Mouse (Mus musculus): ENCODE data around the gene Pdzd11. TPM values are rescaled to one million over a fixed set of nuclear protein-coding genes. Genes with fewer than 3 reads are reported as not detected.

Gene Pdzd11
- 80.6 and 88.0 TPM in 2 replicates for polyA plus RNA-seq (2014; fragmentation: Nextera tagmentation; extraction: Ambion mirVana)

DNA sequence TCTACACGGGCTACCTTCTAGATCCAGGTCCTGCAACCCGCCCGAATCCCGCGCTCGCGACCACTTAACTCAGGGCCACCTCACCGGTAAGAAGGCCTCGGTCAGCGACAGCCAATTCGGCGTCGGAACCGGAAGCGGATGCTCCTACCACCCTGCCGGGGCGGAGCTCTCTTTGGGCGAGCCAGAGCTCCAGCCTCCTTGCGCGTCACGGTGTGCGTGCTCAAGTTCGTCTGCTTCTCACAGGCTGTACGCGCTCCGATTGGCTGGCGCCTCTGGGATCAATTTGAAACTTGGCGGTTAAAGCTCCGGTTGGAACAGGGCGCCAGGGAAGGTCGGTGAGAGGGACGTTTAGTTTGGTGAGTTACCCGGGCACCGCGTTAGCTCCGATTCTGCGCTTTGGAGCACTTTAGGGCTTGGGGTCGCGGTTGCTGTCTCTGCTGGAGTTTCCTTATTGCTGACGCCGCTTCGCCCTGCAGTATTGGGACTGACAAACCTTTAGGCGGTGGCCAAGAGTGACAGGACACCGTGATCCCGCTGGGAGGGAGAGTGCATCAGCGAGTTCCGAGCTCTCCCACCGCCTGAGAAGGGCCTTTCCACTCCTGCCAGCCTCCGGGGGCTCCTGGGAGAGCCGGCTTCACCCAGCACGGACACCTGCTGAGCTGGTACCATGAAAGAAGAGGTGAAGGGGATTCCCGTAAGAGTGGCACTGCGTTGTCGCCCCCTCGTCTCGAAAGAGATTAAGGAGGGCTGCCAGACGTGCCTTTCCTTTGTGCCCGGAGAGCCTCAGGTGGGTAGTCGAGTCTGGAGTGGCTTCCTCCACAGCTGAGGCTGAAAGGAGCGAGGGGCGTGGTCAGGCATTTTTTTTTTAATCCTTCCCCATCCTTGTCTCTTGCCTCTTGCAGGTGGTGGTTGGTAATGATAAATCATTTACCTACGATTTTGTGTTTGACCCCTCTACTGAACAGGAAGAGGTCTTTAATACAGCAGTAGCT lies at the start of gene Pdzd11:
TSS of gene Pdzd11 (minus strand) at position 767 of the 992 bp plus-strand sequence.
- DNase-seq (ENCODE audit: low spot score) (peak; percentile 80), ATAC-seq (replicated peaks; ENCODE audit: low FRiP score, low TSS enrichment, low read depth) (peak; percentile 99)
- H3K4me2 ChIP-seq (ENCODE audit: low read length): peak within 1 kb of the TSS; percentile 51
- no peaks in the 10 kb centered on the region for H3K27me3 ChIP-seq (replicated peaks; ENCODE audit: control insufficient read depth, insufficient read depth, low read length)
- H3K9ac ChIP-seq (ENCODE audit: low read length): peak within 1 kb of the TSS; percentile 67
- H3K4me1 ChIP-seq (replicated peaks; ENCODE audit: control insufficient read depth, insufficient read depth, low read length): no peaks in the 10 kb centered on the region
- H3K4me3 ChIP-seq (ENCODE audit: low read depth, low read length): peak within 1 kb of the TSS; percentile 56
- H3K36me3 ChIP-seq (ENCODE audit: control insufficient read depth, insufficient read depth, low read length): peaks cover 14% of the 10 kb centered on the region; the same call in 1 of the 2 replicates
- no peaks in the 10 kb centered on the region for H3K9me3 ChIP-seq (ENCODE audit: control insufficient read depth, low read length)
- peak within 1 kb of the TSS; percentile 65 for H3K27ac ChIP-seq (ENCODE audit: low read depth)
- 15% methylated on average over 62 of the region's 62 CpGs for WGBS

DNA sequence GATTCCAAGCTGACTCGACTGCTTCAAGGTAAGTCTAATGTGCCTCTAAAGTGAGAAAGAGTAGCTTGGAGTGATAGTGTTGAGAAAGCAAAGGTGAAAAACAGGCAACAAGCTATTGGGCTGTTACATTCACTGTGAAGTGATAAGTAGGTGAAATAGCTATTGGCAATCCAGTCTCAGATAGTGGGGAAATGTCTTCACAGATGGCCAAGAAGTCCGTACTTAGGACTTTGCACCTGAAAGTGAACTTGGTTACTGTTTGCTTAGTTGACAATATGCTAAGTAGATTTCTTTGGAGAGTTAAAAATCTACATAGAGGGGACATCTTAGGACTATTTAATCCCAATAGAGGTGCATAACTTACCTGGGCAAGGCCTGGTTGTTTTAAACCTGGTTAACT lies 38.5 kb upstream of the Pdzd11 start:
- no peak for ATAC-seq (replicated peaks; ENCODE audit: low FRiP score, low TSS enrichment, low read depth)
- WGBS: 81% methylated on average over 2 of the region's 2 CpGs
- Histone ChIP-seq H3K9ac (ENCODE audit: low read length) (no peak overlapping the region), H3K27ac (ENCODE audit: low read depth) (no peak overlapping the region), H3K9me3 (ENCODE audit: control insufficient read depth, low read length) (no peaks in the 10 kb centered on the region), H3K36me3 (ENCODE audit: control insufficient read depth, insufficient read depth, low read length) (peaks cover 10% of the 10 kb centered on the region), H3K4me3 (ENCODE audit: low read depth, low read length) (no peak overlapping the region), H3K4me2 (ENCODE audit: low read length) (no peak overlapping the region), H3K27me3 (replicated peaks; ENCODE audit: control insufficient read depth, insufficient read depth, low read length) (no peaks in the 10 kb centered on the region), H3K4me1 (replicated peaks; ENCODE audit: control insufficient read depth, insufficient read depth, low read length) (no peaks in the 10 kb centered on the region)
- DNase-seq (ENCODE audit: low spot score): no peak

DNA sequence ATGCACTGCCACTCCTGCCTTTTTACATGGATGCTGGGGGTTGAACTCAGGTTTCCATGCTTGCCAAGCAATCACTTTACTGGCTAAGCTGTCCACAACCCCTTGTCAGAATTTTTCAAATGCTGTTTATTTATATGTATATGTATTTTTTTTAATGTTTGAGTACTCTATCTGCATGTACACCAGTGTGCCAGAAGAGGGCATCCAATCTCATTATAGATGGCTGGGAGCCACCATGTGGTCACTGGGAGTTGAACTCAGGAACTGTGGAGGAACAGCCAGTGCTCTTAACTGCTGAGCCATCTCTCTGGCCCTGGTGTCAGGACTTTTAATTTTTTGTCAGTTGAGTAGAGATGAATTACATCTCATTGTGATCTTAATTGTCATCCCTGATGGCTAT lies 26.5 kb upstream of the Pdzd11 start:
- DNase-seq (ENCODE audit: low spot score) (no peak), ATAC-seq (replicated peaks; ENCODE audit: low FRiP score, low TSS enrichment, low read depth) (no peak)
- no peaks in the 10 kb centered on the region for H3K9me3 ChIP-seq (ENCODE audit: control insufficient read depth, low read length)
- 0 out of 2 replicates have a peak, but pooled peaks cover 4% of the 10 kb centered on the region for H3K36me3 ChIP-seq (ENCODE audit: control insufficient read depth, insufficient read depth, low read length)
- no peak overlapping the region for H3K4me2 ChIP-seq (ENCODE audit: low read length)
- H3K4me1 ChIP-seq (replicated peaks; ENCODE audit: control insufficient read depth, insufficient read depth, low read length): no peaks in the 10 kb centered on the region
- no peak overlapping the region for H3K4me3 ChIP-seq (ENCODE audit: low read depth, low read length)
- H3K27me3 ChIP-seq (replicated peaks; ENCODE audit: control insufficient read depth, insufficient read depth, low read length): no peaks in the 10 kb centered on the region
- H3K27ac ChIP-seq (ENCODE audit: low read depth): no peak overlapping the region
- no peak overlapping the region for H3K9ac ChIP-seq (ENCODE audit: low read length)

DNA sequence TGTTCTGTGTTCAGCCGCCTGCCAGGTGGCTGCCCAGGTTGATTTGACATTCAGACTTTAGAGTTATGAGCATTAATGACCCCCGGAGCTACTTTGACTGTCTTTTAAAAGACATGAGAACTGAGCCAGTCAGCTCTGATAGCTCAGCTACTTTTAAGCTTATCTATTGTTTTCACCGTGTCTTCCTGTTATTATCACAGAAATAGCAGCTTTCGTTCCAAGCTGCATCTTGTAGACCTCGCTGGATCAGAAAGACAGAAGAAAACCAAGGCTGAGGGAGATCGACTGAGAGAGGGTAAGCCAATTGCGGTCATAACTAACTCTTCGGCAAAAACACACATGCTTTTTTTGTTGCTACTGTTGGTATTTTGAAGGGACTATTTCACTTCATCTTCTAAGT lies 12.1 kb upstream of the Pdzd11 start:
- DNase-seq (ENCODE audit: low spot score): no peak
- no peaks in the 10 kb centered on the region for H3K9me3 ChIP-seq (ENCODE audit: control insufficient read depth, low read length)
- peaks cover 33% of the 10 kb centered on the region; the same call in 1 of the 2 replicates for H3K36me3 ChIP-seq (ENCODE audit: control insufficient read depth, insufficient read depth, low read length)
- H3K4me1 ChIP-seq (replicated peaks; ENCODE audit: control insufficient read depth, insufficient read depth, low read length): no peaks in the 10 kb centered on the region
- 90% methylated on average over 8 of the region's 8 CpGs for WGBS
- H3K27me3 ChIP-seq (replicated peaks; ENCODE audit: control insufficient read depth, insufficient read depth, low read length): no peaks in the 10 kb centered on the region
- ATAC-seq (replicated peaks; ENCODE audit: low FRiP score, low TSS enrichment, low read depth): no peak
- no peak overlapping the region for H3K9ac ChIP-seq (ENCODE audit: low read length)
- H3K27ac ChIP-seq (ENCODE audit: low read depth): no peak overlapping the region
- no peak overlapping the region for H3K4me3 ChIP-seq (ENCODE audit: low read depth, low read length)
- no peak overlapping the region for H3K4me2 ChIP-seq (ENCODE audit: low read length)

DNA sequence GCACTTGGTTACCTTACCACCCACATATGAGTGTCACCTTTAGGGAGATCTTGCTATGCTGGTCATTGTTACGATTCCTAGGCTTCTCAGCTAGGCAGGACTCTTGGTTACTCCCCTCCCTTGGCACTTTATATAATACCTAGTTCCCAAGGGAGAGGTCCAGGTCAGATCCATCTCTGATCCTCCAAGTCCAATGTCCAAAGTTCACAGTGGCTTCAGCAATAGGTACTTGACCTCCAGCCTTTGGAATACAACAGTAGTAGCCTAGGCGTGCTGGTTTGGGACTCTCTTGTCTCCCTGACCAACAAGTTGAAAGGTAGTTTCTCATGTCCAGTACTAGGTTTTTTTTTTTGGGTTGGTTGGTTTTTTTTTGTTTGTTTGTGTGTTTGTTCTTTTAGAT lies 2.7 kb upstream of the Pdzd11 start:
- no peak overlapping the region for H3K4me3 ChIP-seq (ENCODE audit: low read depth, low read length)
- ATAC-seq (replicated peaks; ENCODE audit: low FRiP score, low TSS enrichment, low read depth) (no peak), DNase-seq (ENCODE audit: low spot score) (no peak)
- no peaks in the 10 kb centered on the region for H3K4me1 ChIP-seq (replicated peaks; ENCODE audit: control insufficient read depth, insufficient read depth, low read length)
- no peaks in the 10 kb centered on the region for H3K27me3 ChIP-seq (replicated peaks; ENCODE audit: control insufficient read depth, insufficient read depth, low read length)
- 94% methylated on average over 2 of the region's 2 CpGs for WGBS
- 0 out of 2 replicates have a peak, but pooled peaks cover under 1% of the 10 kb centered on the region for H3K36me3 ChIP-seq (ENCODE audit: control insufficient read depth, insufficient read depth, low read length)
- H3K4me2 ChIP-seq (ENCODE audit: low read length): no peak overlapping the region
- no peaks in the 10 kb centered on the region for H3K9me3 ChIP-seq (ENCODE audit: control insufficient read depth, low read length)
- H3K9ac ChIP-seq (ENCODE audit: low read length): no peak overlapping the region
- H3K27ac ChIP-seq (ENCODE audit: low read depth): no peak overlapping the region

DNA sequence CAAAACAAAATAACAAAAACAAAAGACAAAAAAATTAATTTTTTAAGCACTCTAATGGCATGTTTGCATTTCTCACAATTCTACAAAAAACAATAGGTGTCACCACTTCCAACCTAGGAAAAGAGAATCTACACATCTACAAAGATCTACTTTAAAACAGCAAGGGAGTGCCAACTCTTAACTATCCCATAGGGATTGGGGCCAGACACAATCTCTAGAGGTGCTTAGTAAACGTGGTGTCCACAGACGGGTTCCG lies 894 bp downstream of the Pdzd11 start, which contains the start of gene Kif4:
TSS of gene Kif4 (plus strand) at position 192 of the 256 bp plus-strand sequence.
- ATAC-seq (replicated peaks; ENCODE audit: low FRiP score, low TSS enrichment, low read depth) (no peak), DNase-seq (ENCODE audit: low spot score) (no peak)
- 22% methylated on average over 3 of the region's 3 CpGs for WGBS
- no peaks in the 10 kb centered on the region for H3K4me1 ChIP-seq (replicated peaks; ENCODE audit: control insufficient read depth, insufficient read depth, low read length)
- peak within 1 kb of the TSS; percentile 51 for H3K4me2 ChIP-seq (ENCODE audit: low read length)
- H3K9ac ChIP-seq (ENCODE audit: low read length): peak within 1 kb of the TSS; percentile 67
- peak within 1 kb of the TSS; percentile 56 for H3K4me3 ChIP-seq (ENCODE audit: low read depth, low read length)
- peaks cover 14% of the 10 kb centered on the region; the same call in 1 of the 2 replicates for H3K36me3 ChIP-seq (ENCODE audit: control insufficient read depth, insufficient read depth, low read length)
- H3K9me3 ChIP-seq (ENCODE audit: control insufficient read depth, low read length): no peaks in the 10 kb centered on the region
- no peaks in the 10 kb centered on the region for H3K27me3 ChIP-seq (replicated peaks; ENCODE audit: control insufficient read depth, insufficient read depth, low read length)
- H3K27ac ChIP-seq (ENCODE audit: low read depth): peak within 1 kb of the TSS; percentile 65

DNA sequence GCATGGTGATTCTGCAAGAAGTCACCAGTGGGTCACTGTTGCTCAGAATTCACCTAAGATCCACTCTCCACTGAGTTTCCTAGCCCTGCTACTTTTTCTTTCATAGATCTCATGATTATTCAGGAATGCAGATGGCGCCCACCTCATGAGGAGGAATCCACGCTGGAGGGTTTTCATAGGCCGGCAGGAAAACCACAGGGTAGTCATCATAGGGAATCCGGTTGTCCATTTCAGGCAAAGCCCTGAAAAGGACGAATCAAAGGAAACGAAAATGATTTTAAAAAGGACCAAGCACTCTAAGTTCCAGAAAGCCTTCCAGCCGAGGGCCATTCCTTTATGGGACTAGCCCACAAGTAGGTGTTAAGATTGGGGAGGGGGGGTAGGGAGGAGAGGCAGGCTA lies 1.2 kb downstream of the Pdzd11 start:
- Histone ChIP-seq H3K4me1 (replicated peaks; ENCODE audit: control insufficient read depth, insufficient read depth, low read length) (no peaks in the 10 kb centered on the region), H3K9ac (ENCODE audit: low read length) (peak overlapping the region; percentile 61), H3K4me3 (ENCODE audit: low read depth, low read length) (peak overlapping the region; percentile 56), H3K27me3 (replicated peaks; ENCODE audit: control insufficient read depth, insufficient read depth, low read length) (no peaks in the 10 kb centered on the region), H3K4me2 (ENCODE audit: low read length) (peak overlapping the region; percentile 51), H3K36me3 (ENCODE audit: control insufficient read depth, insufficient read depth, low read length) (peaks cover 14% of the 10 kb centered on the region; the same call in 1 of the 2 replicates), H3K27ac (ENCODE audit: low read depth) (no peak overlapping the region), H3K9me3 (ENCODE audit: control insufficient read depth, low read length) (no peaks in the 10 kb centered on the region)
- DNase-seq (ENCODE audit: low spot score) (no peak), ATAC-seq (replicated peaks; ENCODE audit: low FRiP score, low TSS enrichment, low read depth) (no peak)
- WGBS: 39% methylated on average over 7 of the region's 7 CpGs

DNA sequence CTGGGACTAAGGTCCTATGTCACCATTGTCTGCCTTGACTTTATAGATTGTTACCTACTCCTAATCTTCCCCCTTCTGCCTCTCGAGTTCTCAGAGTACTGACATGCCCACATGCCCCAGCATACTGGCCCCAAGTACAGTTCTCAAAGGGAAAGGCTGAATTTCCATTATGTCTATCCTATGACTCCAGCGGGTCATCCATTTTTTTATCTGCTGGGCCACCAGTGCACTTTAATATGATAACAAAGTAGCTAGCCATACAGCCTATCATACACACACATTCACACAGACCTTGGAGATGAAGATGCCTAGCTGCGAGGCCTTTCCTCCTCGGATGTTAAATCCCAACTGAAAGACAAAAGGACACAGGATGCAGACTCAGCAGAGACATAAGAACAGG lies 2.1 kb downstream of the Pdzd11 start:
- Histone ChIP-seq H3K9me3 (ENCODE audit: control insufficient read depth, low read length) (no peaks in the 10 kb centered on the region), H3K27me3 (replicated peaks; ENCODE audit: control insufficient read depth, insufficient read depth, low read length) (no peaks in the 10 kb centered on the region), H3K4me3 (ENCODE audit: low read depth, low read length) (no peak overlapping the region), H3K27ac (ENCODE audit: low read depth) (no peak overlapping the region), H3K36me3 (ENCODE audit: control insufficient read depth, insufficient read depth, low read length) (peaks cover 14% of the 10 kb centered on the region; the same call in 1 of the 2 replicates), H3K9ac (ENCODE audit: low read length) (no peak overlapping the region), H3K4me2 (ENCODE audit: low read length) (no peak overlapping the region), H3K4me1 (replicated peaks; ENCODE audit: control insufficient read depth, insufficient read depth, low read length) (no peaks in the 10 kb centered on the region)
- 93% methylated on average over 4 of the region's 4 CpGs for WGBS
- DNase-seq (ENCODE audit: low spot score): no peak
- ATAC-seq (replicated peaks; ENCODE audit: low FRiP score, low TSS enrichment, low read depth): no peak
